Mouse (Mus musculus): Measurements from ENCODE around the gene Nmnat2. TPM values are rescaled to one million over a fixed set of nuclear protein-coding genes. Genes with fewer than 3 reads are reported as not detected.

The Nmnat2 gene
- polyA plus RNA-seq, 1 experiment from 2014 or later: 1.3 TPM

GRCm38 (mm10) chr1:152921786-152922185 lies 33.0 kb upstream of the Nmnat2 start:
- Histone ChIP-seq H3K36me3 (ENCODE audit: control insufficient read depth, insufficient read depth, low read length) (no peaks in the 10 kb centered on the region), H3K9ac (ENCODE audit: low read length) (no peak overlapping the region), H3K4me2 (replicated peaks; ENCODE audit: low read depth) (no peak overlapping the region), H3K27ac (replicated peaks) (no peak overlapping the region), H3K9me3 (ENCODE audit: control insufficient read depth, low read length) (no peaks in the 10 kb centered on the region), H3K4me1 (replicated peaks; ENCODE audit: control insufficient read depth, insufficient read depth) (no peaks in the 10 kb centered on the region), H3K4me3 (ENCODE audit: low read depth, low read length) (no peak overlapping the region), H3K27me3 (ENCODE audit: control insufficient read depth, insufficient read depth, low read length) (no peaks in the 10 kb centered on the region)
- no peak for TF ChIP-seq CTCF (IDR thresholded peaks at IDR 0.05; ENCODE audit: low read depth)
- no peak for TF ChIP-seq EP300 (optimal IDR thresholded peaks at IDR 0.05)
- DNase-seq (ENCODE audit: low spot score): no peak
- peak; percentile 35; the same call in 1 of the 2 replicates for ATAC-seq (ENCODE audit: low FRiP score, low TSS enrichment)
- WGBS: 63% methylated on average over 3 of the region's 3 CpGs

GRCm38 (mm10) chr1:152933962-152934361 lies 20.8 kb upstream of the Nmnat2 start:
- Histone ChIP-seq H3K9me3 (ENCODE audit: control insufficient read depth, low read length) (no peaks in the 10 kb centered on the region), H3K4me1 (replicated peaks; ENCODE audit: control insufficient read depth, insufficient read depth) (no peaks in the 10 kb centered on the region), H3K27me3 (ENCODE audit: control insufficient read depth, insufficient read depth, low read length) (no peaks in the 10 kb centered on the region), H3K4me3 (ENCODE audit: low read depth, low read length) (no peak overlapping the region), H3K27ac (replicated peaks) (no peak overlapping the region), H3K9ac (ENCODE audit: low read length) (no peak overlapping the region), H3K4me2 (replicated peaks; ENCODE audit: low read depth) (0 out of 2 replicates have a peak overlapping the region, but pooled peaks have one; percentile 14), H3K36me3 (ENCODE audit: control insufficient read depth, insufficient read depth, low read length) (no peaks in the 10 kb centered on the region)
- ATAC-seq (ENCODE audit: low FRiP score, low TSS enrichment) (no peak), DNase-seq (ENCODE audit: low spot score) (no peak)
- TF ChIP-seq CTCF (IDR thresholded peaks at IDR 0.05; ENCODE audit: low read depth): no peak
- TF ChIP-seq EP300 (optimal IDR thresholded peaks at IDR 0.05): no peak
- WGBS: 44% methylated on average over 11 of the region's 11 CpGs

GRCm38 (mm10) chr1:152935476-152935875 lies 19.3 kb upstream of the Nmnat2 start:
- H3K27ac ChIP-seq (replicated peaks): no peak overlapping the region
- no peaks in the 10 kb centered on the region for H3K9me3 ChIP-seq (ENCODE audit: control insufficient read depth, low read length)
- H3K36me3 ChIP-seq (ENCODE audit: control insufficient read depth, insufficient read depth, low read length): no peaks in the 10 kb centered on the region
- no peak overlapping the region for H3K4me3 ChIP-seq (ENCODE audit: low read depth, low read length)
- no peak overlapping the region for H3K9ac ChIP-seq (ENCODE audit: low read length)
- no peaks in the 10 kb centered on the region for H3K4me1 ChIP-seq (replicated peaks; ENCODE audit: control insufficient read depth, insufficient read depth)
- DNase-seq (ENCODE audit: low spot score): no peak
- TF ChIP-seq EP300 (optimal IDR thresholded peaks at IDR 0.05) (no peak), CTCF (IDR thresholded peaks at IDR 0.05; ENCODE audit: low read depth) (no peak)
- 67% methylated on average over 6 of the region's 6 CpGs for WGBS
- H3K4me2 ChIP-seq (replicated peaks; ENCODE audit: low read depth): no peak overlapping the region
- H3K27me3 ChIP-seq (ENCODE audit: control insufficient read depth, insufficient read depth, low read length): no peaks in the 10 kb centered on the region
- ATAC-seq (ENCODE audit: low FRiP score, low TSS enrichment): no peak

- H3K4me2 ChIP-seq (replicated peaks; ENCODE audit: low read depth): no peak overlapping the region
- no peaks in the 10 kb centered on the region for H3K27me3 ChIP-seq (ENCODE audit: control insufficient read depth, insufficient read depth, low read length)
- whole genome bisulfite sequencing: 77% methylated on average over 5 of the region's 5 CpGs
- no peaks in the 10 kb centered on the region for H3K4me1 ChIP-seq (replicated peaks; ENCODE audit: control insufficient read depth, insufficient read depth)
- ATAC-seq (ENCODE audit: low FRiP score, low TSS enrichment): no peak
- no peaks in the 10 kb centered on the region for H3K9me3 ChIP-seq (ENCODE audit: control insufficient read depth, low read length)
- no peaks in the 10 kb centered on the region for H3K36me3 ChIP-seq (ENCODE audit: control insufficient read depth, insufficient read depth, low read length)
- H3K4me3 ChIP-seq (ENCODE audit: low read depth, low read length): no peak overlapping the region
- TF ChIP-seq EP300 (optimal IDR thresholded peaks at IDR 0.05): no peak
- TF ChIP-seq CTCF (IDR thresholded peaks at IDR 0.05; ENCODE audit: low read depth): no peak
- DNase-seq (ENCODE audit: low spot score): no peak
- H3K9ac ChIP-seq (ENCODE audit: low read length): no peak overlapping the region
- no peak overlapping the region for H3K27ac ChIP-seq (replicated peaks)
These were observed 18.4 kb upstream of the Nmnat2 start for GRCm38 (mm10) chr1:152936365-152936764.

- 56% methylated on average over 4 of the region's 4 CpGs for WGBS
These were observed 11.8 kb upstream of the Nmnat2 start for GRCm38 (mm10) chr1:152942977-152943376.

GRCm38 (mm10) chr1:152954167-152954566 lies 626 bp upstream of the Nmnat2 start:
- Histone ChIP-seq H3K4me3 (ENCODE audit: low read depth, low read length) (no peak overlapping the region), H3K27ac (replicated peaks) (no peak overlapping the region), H3K4me1 (replicated peaks; ENCODE audit: control insufficient read depth, insufficient read depth) (peaks cover 4% of the 10 kb centered on the region; the same call in 1 of the 2 replicates), H3K9ac (ENCODE audit: low read length) (no peak overlapping the region), H3K36me3 (ENCODE audit: control insufficient read depth, insufficient read depth, low read length) (no peaks in the 10 kb centered on the region), H3K27me3 (ENCODE audit: control insufficient read depth, insufficient read depth, low read length) (0 out of 2 replicates have a peak, but pooled peaks cover 2% of the 10 kb centered on the region), H3K9me3 (ENCODE audit: control insufficient read depth, low read length) (no peaks in the 10 kb centered on the region), H3K4me2 (replicated peaks; ENCODE audit: low read depth) (no peak overlapping the region)
- DNase-seq (ENCODE audit: low spot score) (no peak), ATAC-seq (ENCODE audit: low FRiP score, low TSS enrichment) (no peak)
- 79% methylated on average over 5 of the region's 5 CpGs for WGBS
- no peak for TF ChIP-seq CTCF (IDR thresholded peaks at IDR 0.05; ENCODE audit: low read depth)
- TF ChIP-seq EP300 (optimal IDR thresholded peaks at IDR 0.05): no peak

More at GRCm38 (mm10) chr1:152942977-152943376, 11.8 kb upstream of the Nmnat2 start:
- ATAC-seq (ENCODE audit: low FRiP score, low TSS enrichment): no peak
- Histone ChIP-seq H3K27ac (replicated peaks) (no peak overlapping the region), H3K9ac (ENCODE audit: low read length) (no peak overlapping the region), H3K36me3 (ENCODE audit: control insufficient read depth, insufficient read depth, low read length) (no peaks in the 10 kb centered on the region), H3K27me3 (ENCODE audit: control insufficient read depth, insufficient read depth, low read length) (no peaks in the 10 kb centered on the region), H3K4me2 (replicated peaks; ENCODE audit: low read depth) (no peak overlapping the region), H3K9me3 (ENCODE audit: control insufficient read depth, low read length) (no peaks in the 10 kb centered on the region), H3K4me3 (ENCODE audit: low read depth, low read length) (no peak overlapping the region), H3K4me1 (replicated peaks; ENCODE audit: control insufficient read depth, insufficient read depth) (no peaks in the 10 kb centered on the region)
- DNase-seq (ENCODE audit: low spot score): no peak
- TF ChIP-seq CTCF (IDR thresholded peaks at IDR 0.05; ENCODE audit: low read depth): no peak
- TF ChIP-seq EP300 (optimal IDR thresholded peaks at IDR 0.05): no peak

Measured in stomach, postnatal 0 days (tissue).